10 mouse cellular contexts compared by ENCODE assay signal in genomic region chr15:25446155-25446487, GRCm38 (mm10). TPM values are rescaled to one million over a fixed set of nuclear protein-coding genes. Genes with fewer than 3 reads are reported as not detected.
DNase-seq lines count a peak whose midpoint lies in the region; ATAC-seq lines count a peak whose summit lies in the region.
"Had no signal": no experiment of that assay in that cellular context is flagged by ENCODE, and none has a peak within 500 bp of the region (broad histone marks: within the 10 kb centered on the region; RNA-seq: fewer than 3 reads in every experiment).

No protein-coding gene starts in this region.

- no peaks in the 10 kb centered on the region for H3K36me3 ChIP-seq in heart, embryonic 15.5 days
- no peaks in the 10 kb centered on the region for H3K36me3 ChIP-seq in embryonic facial prominence, embryonic 10.5 days (replicated peaks)
- H3K36me3 ChIP-seq in hindbrain, embryonic 12.5 days, result no peaks in the 10 kb centered on the region
- H3K36me3 ChIP-seq in midbrain, embryonic 11.5 days (ENCODE audit: control insufficient read depth, insufficient read depth, low read length), result no peaks in the 10 kb centered on the region

- H3K9ac ChIP-seq in heart, embryonic 15.5 days, result no peak overlapping the region
- no peak overlapping the region for H3K9ac ChIP-seq in hindbrain, embryonic 12.5 days
- H3K9ac ChIP-seq in midbrain, embryonic 11.5 days (ENCODE audit: low read length), result no peak overlapping the region

- 33% methylated on average over 8 of the region's 8 CpGs for WGBS in heart, embryonic 15.5 days
- WGBS in embryonic facial prominence, embryonic 10.5 days, result 30% methylated on average over 8 of the region's 8 CpGs
- 44% methylated on average over 8 of the region's 8 CpGs for WGBS in hindbrain, embryonic 12.5 days
- WGBS in midbrain, embryonic 11.5 days, result 42% methylated on average over 8 of the region's 8 CpGs

- peak overlapping the region; percentile 26 for H3K4me3 ChIP-seq in heart, embryonic 15.5 days
- peak overlapping the region; percentile 36 for H3K4me3 ChIP-seq in embryonic facial prominence, embryonic 10.5 days
- H3K4me3 ChIP-seq in hindbrain, embryonic 12.5 days, result no peak overlapping the region
- H3K4me3 ChIP-seq in midbrain, embryonic 11.5 days (ENCODE audit: low read depth, low read length), result no peak overlapping the region
- H3K4me3 ChIP-seq: heart, adult 2 months; myocyte had no signal

- H3K4me1 ChIP-seq in heart, embryonic 15.5 days (replicated peaks), result peaks cover 9% of the 10 kb centered on the region; the same call in 1 of the 2 replicates
- peaks cover 47% of the 10 kb centered on the region for H3K4me1 ChIP-seq in embryonic facial prominence, embryonic 10.5 days
- peaks cover 22% of the 10 kb centered on the region for H3K4me1 ChIP-seq in hindbrain, embryonic 12.5 days
- 0 out of 2 replicates have a peak, but pooled peaks cover 7% of the 10 kb centered on the region for H3K4me1 ChIP-seq in midbrain, embryonic 11.5 days (ENCODE audit: control insufficient read depth, insufficient read depth, low read length)

- peaks cover 4% of the 10 kb centered on the region; the same call in 1 of the 2 replicates for H3K27me3 ChIP-seq in heart, embryonic 15.5 days
- H3K27me3 ChIP-seq in embryonic facial prominence, embryonic 10.5 days (replicated peaks; ENCODE audit: low read depth, poor library complexity, severe bottlenecking), result peaks cover 16% of the 10 kb centered on the region
- 0 out of 2 replicates have a peak, but pooled peaks cover 4% of the 10 kb centered on the region for H3K27me3 ChIP-seq in hindbrain, embryonic 12.5 days
- H3K27me3 ChIP-seq in midbrain, embryonic 11.5 days (ENCODE audit: control insufficient read depth, insufficient read depth, low read length), result no peaks in the 10 kb centered on the region

- H3K4me2 ChIP-seq in heart, embryonic 15.5 days, result peak overlapping the region; percentile 56
- peak overlapping the region; percentile 38 for H3K4me2 ChIP-seq in hindbrain, embryonic 12.5 days (replicated peaks)
- peak overlapping the region; percentile 22; the same call in 1 of the 2 replicates for H3K4me2 ChIP-seq in midbrain, embryonic 11.5 days

- no peak for DNase-seq in heart, postnatal 36 days
- DNase-seq in embryonic facial prominence, embryonic 10.5 days (ENCODE audit: low spot score), result no peak
- DNase-seq in midbrain, embryonic 11.5 days (ENCODE audit: low spot score, missing footprints), result no peak
- no peak for DNase-seq in gastrocnemius, adult 18-20 months (ENCODE audit: low spot score)
- DNase-seq in layer of hippocampus, adult 9-10 months (ENCODE audit: low spot score), result no peak
- DNase-seq: heart, adult 2 months had no signal

- intact Hi-C loops in heart, postnatal 36 days (cut with DNase I), result no loop called here

- no peaks in the 10 kb centered on the region for H3K9me3 ChIP-seq in heart, embryonic 15.5 days (replicated peaks)
- no peaks in the 10 kb centered on the region for H3K9me3 ChIP-seq in embryonic facial prominence, embryonic 10.5 days
- no peaks in the 10 kb centered on the region for H3K9me3 ChIP-seq in hindbrain, embryonic 12.5 days (replicated peaks)
- H3K9me3 ChIP-seq in midbrain, embryonic 11.5 days (ENCODE audit: control insufficient read depth, low read length), result no peaks in the 10 kb centered on the region

- no peak overlapping the region for H3K27ac ChIP-seq in heart, embryonic 15.5 days
- H3K27ac ChIP-seq in embryonic facial prominence, embryonic 10.5 days (replicated peaks), result peak overlapping the region; percentile 21; the same call in 1 of the 2 replicates
- H3K27ac ChIP-seq in hindbrain, embryonic 12.5 days, result no peak overlapping the region
- H3K27ac ChIP-seq in midbrain, embryonic 11.5 days (ENCODE audit: low read depth, low read length), result no peak overlapping the region
- H3K27ac ChIP-seq: heart, adult 2 months had no signal

- ATAC-seq in heart, embryonic 15.5 days (replicated peaks; ENCODE audit: insufficient number of reproducible peaks, insufficient read depth, low FRiP score, low read depth), result no peak
- no peak for ATAC-seq in hindbrain, embryonic 12.5 days (ENCODE audit: low FRiP score)
- ATAC-seq in midbrain, embryonic 11.5 days (ENCODE audit: low FRiP score), result no peak
- no peak for ATAC-seq in erythroid progenitor cell, adult 5-6 weeks (replicated peaks; ENCODE audit: low FRiP score, poor library complexity, severe bottlenecking)

RNA-seq across cellular contexts. Expression of gene Basp1, which starts 32.6 kb away (rescaled TPM):
- 7.8 and 13.3 TPM in 2 replicates for polyA plus RNA-seq in heart, embryonic 15.5 days (2015; fragmentation: Nextera tagmentation; extraction: Ambion mirVana)
- 1 to 10 TPM; 1.3 to 1.7 TPM for total RNA-seq in heart, postnatal 36 days (2021)
- polyA plus RNA-seq in embryonic facial prominence, embryonic 10.5 days (2016; fragmentation: Nextera tagmentation; extraction: Ambion mirVana), result 48.4 and 50.7 TPM in 2 replicates
- 381 and 469 TPM in 2 replicates for polyA plus RNA-seq in hindbrain, embryonic 12.5 days (2016; fragmentation: Nextera tagmentation; extraction: Ambion mirVana)
- 186 and 217 TPM in 2 replicates for polyA plus RNA-seq in midbrain, embryonic 11.5 days (2014; fragmentation: Nextera tagmentation; extraction: Ambion mirVana)
- 2.2 TPM in 1 of 2 replicates, not detected in the other for total RNA-seq in erythroid progenitor cell, adult 5-6 weeks (2015; ENCODE audit: low replicate concordance)
- 2.1 TPM in 1 of 2 replicates, not detected in the other for total RNA-seq in erythroid progenitor cell, adult 5-6 weeks (2017; ENCODE audit: low replicate concordance)
- 1 to 10 TPM in 1 of 2 experiments, under 1 TPM in 1; 0.71 to 1.9 TPM for total RNA-seq in gastrocnemius, adult 18-20 months (2021)

Comparison
In these comparisons a context has a peak if more than half of its experiments do, and no peak if none do; other contexts are left out.
1. H3K4me3 ChIP-seq: peak in heart, embryonic 15.5 days (single experiment) and embryonic facial prominence, embryonic 10.5 days (single experiment); none in hindbrain, embryonic 12.5 days (single experiment) and midbrain, embryonic 11.5 days (single experiment).
2. Peak in every context shown above with its lines, with median percentiles within 50 percentile points of each other: H3K4me2 ChIP-seq.